Comparison of ENCODE assay signal across 9 mouse cellular contexts in the genomic region with DNA sequence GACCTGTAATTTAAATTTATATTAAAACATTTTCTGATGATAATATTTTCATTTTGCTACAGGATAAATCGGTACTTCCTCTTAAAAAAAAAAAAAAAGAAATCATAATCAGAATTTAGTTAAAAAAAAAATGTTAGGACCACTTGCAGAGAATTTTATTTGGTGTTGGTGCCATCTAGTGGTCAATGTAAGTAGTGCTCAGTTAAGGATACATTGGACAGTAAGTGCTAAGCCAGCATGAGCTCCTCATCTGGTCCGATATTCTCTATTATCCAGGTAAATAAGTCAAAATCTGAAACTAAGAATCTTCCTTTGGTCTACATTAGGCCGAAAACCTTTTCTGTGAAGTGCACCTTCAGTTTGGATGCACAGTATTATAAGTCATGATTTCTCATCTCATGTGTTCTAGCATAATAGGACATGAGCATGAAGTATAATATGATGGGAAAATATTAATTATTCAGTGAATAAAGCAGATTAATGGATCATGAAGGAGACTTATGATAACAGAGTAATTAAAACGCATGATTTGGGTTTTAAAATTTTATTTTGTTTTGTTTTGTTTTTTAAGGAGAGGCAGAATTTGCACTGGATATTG. TPM values are rescaled to one million over a fixed set of nuclear protein-coding genes. Genes with fewer than 3 reads are reported as not detected.
DNase-seq lines count a peak whose midpoint lies in the region; ATAC-seq and TF ChIP-seq lines count a peak whose summit lies in the region.
"Had no signal": no experiment of that assay in that cellular context is flagged by ENCODE, and none has a peak within 500 bp of the region (broad histone marks: within the 10 kb centered on the region; RNA-seq: fewer than 3 reads in every experiment).

No protein-coding gene starts in this region.

- no peak overlapping the region for H3K27ac ChIP-seq in left cerebral cortex, adult 2 months
- H3K27ac ChIP-seq in lung, embryonic 14.5 days (ENCODE audit: low read depth) = no peak overlapping the region
- H3K27ac ChIP-seq: neural tube, embryonic 13.5 days had no signal

- H3K4me3 ChIP-seq in left cerebral cortex, adult 2 months = no peak overlapping the region
- no peak overlapping the region for H3K4me3 ChIP-seq in lung, embryonic 14.5 days (ENCODE audit: low read depth, low read length)
- H3K4me3 ChIP-seq: neural tube, embryonic 13.5 days had no signal

- H3K36me3 ChIP-seq in lung, embryonic 14.5 days (ENCODE audit: insufficient read depth) = no peaks in the 10 kb centered on the region
- H3K36me3 ChIP-seq: neural tube, embryonic 13.5 days had no signal

- DNase-seq in left cerebral cortex, adult 2 months (ENCODE audit: extremely low spot score in 1 of 2, low spot score in 2 of 2) = peak in 1 of 2 experiments; percentile 24
- no peak for DNase-seq in left cerebral cortex, postnatal 36 days (ENCODE audit: low spot score in 2 of 2)
- peak; percentile 29 for DNase-seq in Muller cell, postnatal 12 days (ENCODE audit: inconsistent ontology term)
- peak; percentile 61 for DNase-seq in cerebellum, adult 9-10 months
- peak; percentile 3 to 6 for DNase-seq in heart, postnatal 36 days
- DNase-seq in lung, embryonic 14.5 days = peak; percentile 91
- peak; percentile 5 for DNase-seq in right cerebral cortex, postnatal 25 days

- no peaks in the 10 kb centered on the region for H3K27me3 ChIP-seq in lung, embryonic 14.5 days (ENCODE audit: insufficient read depth, low read length)
- H3K27me3 ChIP-seq: neural tube, embryonic 13.5 days had no signal

- peak; percentile 76 for TF ChIP-seq CTCF in left cerebral cortex, adult 2 months (IDR thresholded peaks at IDR 0.05)
- peak; percentile 68 for TF ChIP-seq CTCF in lung, embryonic 14.5 days (IDR thresholded peaks at IDR 0.05; ENCODE audit: low read depth)

- no peaks in the 10 kb centered on the region for H3K4me1 ChIP-seq in lung, embryonic 14.5 days (ENCODE audit: insufficient read depth)
- H3K4me1 ChIP-seq: neural tube, embryonic 13.5 days had no signal

- WGBS in lung, embryonic 14.5 days = 11% methylated on average over 4 of the region's 4 CpGs

- H3K4me2 ChIP-seq in lung, embryonic 14.5 days = no peak overlapping the region
- H3K4me2 ChIP-seq: neural tube, embryonic 13.5 days had no signal

- no peak overlapping the region for H3K9ac ChIP-seq in lung, embryonic 14.5 days
- H3K9ac ChIP-seq: neural tube, embryonic 13.5 days had no signal

- intact Hi-C loops in left cerebral cortex, adult 2 months (cut with DNase I) = loop anchor here (5.0 to 10.0 kb wide), 5 partner anchors 153 to 633 kb away; no protein-coding TSS in a partner anchor
- intact Hi-C loops in left cerebral cortex, postnatal 36 days (cut with DNase I) = loop anchor here (10.0 kb wide), 2 partner anchors 246 to 434 kb away; no protein-coding TSS in a partner anchor
- intact Hi-C loops in heart, postnatal 36 days (cut with DNase I) = loop anchor here (5.0 kb wide), 2 partner anchors 248 to 633 kb away; no protein-coding TSS in a partner anchor

- no peaks in the 10 kb centered on the region for H3K9me3 ChIP-seq in lung, embryonic 14.5 days (ENCODE audit: low read depth, low read length)
- H3K9me3 ChIP-seq: neural tube, embryonic 13.5 days had no signal

- no peak; the same call in 1 of the 2 replicates for ATAC-seq in lung, embryonic 14.5 days (ENCODE audit: insufficient read depth)

RNA-seq across cellular contexts. Expression of a gene that starts 26.1 kb away (rescaled TPM):
- total RNA-seq in left cerebral cortex, adult 2 months (2021) = not detected
- not detected for total RNA-seq in left cerebral cortex, postnatal 36 days (2021)
- total RNA-seq in heart, postnatal 36 days (2021) = not detected
- not detected in 2 replicates for polyA plus RNA-seq in lung, embryonic 14.5 days (2014; fragmentation: Nextera tagmentation; extraction: Ambion mirVana)
- total RNA-seq: gastrocnemius, postnatal 4 days had no signal
- polyA plus RNA-seq: neural tube, embryonic 13.5 days had no signal

RNA-seq across cellular contexts. Expression of a gene that starts 29.9 kb away (rescaled TPM):
- not detected for total RNA-seq in left cerebral cortex, adult 2 months (2021)
- not detected for total RNA-seq in left cerebral cortex, postnatal 36 days (2021)
- not detected for total RNA-seq in heart, postnatal 36 days (2021)
- polyA plus RNA-seq in lung, embryonic 14.5 days (2014; fragmentation: Nextera tagmentation; extraction: Ambion mirVana) = not detected in 2 replicates
- total RNA-seq: gastrocnemius, postnatal 4 days had no signal
- polyA plus RNA-seq: neural tube, embryonic 13.5 days had no signal

RNA-seq across cellular contexts. Expression of a gene that starts 48.4 kb away (rescaled TPM):
- total RNA-seq in left cerebral cortex, adult 2 months (2021) = not detected
- not detected for total RNA-seq in left cerebral cortex, postnatal 36 days (2021)
- total RNA-seq in heart, postnatal 36 days (2021) = not detected
- polyA plus RNA-seq in lung, embryonic 14.5 days (2014; fragmentation: Nextera tagmentation; extraction: Ambion mirVana) = not detected in 2 replicates
- total RNA-seq: gastrocnemius, postnatal 4 days had no signal
- polyA plus RNA-seq: neural tube, embryonic 13.5 days had no signal

RNA-seq across cellular contexts. Expression of a gene that starts 48.6 kb away (rescaled TPM):
- total RNA-seq in left cerebral cortex, adult 2 months (2021) = not detected
- not detected for total RNA-seq in left cerebral cortex, postnatal 36 days (2021)
- total RNA-seq in heart, postnatal 36 days (2021) = not detected
- not detected in 2 replicates for polyA plus RNA-seq in lung, embryonic 14.5 days (2014; fragmentation: Nextera tagmentation; extraction: Ambion mirVana)
- total RNA-seq: gastrocnemius, postnatal 4 days had no signal
- polyA plus RNA-seq: neural tube, embryonic 13.5 days had no signal

Comparison
In these comparisons a context has a peak if more than half of its experiments do, and no peak if none do; other contexts are left out.
1. DNase-seq: peak in Muller cell, postnatal 12 days (single experiment), cerebellum, adult 9-10 months (single experiment), heart, postnatal 36 days (2 of 2), lung, embryonic 14.5 days (single experiment) and right cerebral cortex, postnatal 25 days (single experiment); none in left cerebral cortex, postnatal 36 days (0 of 2).